Mouse (Mus musculus) CD4-positive, CD25-positive, alpha-beta regulatory T cell, adult 2 months (primary cell): Measurements from ENCODE around the gene Wdr3.

Experiments
- DNase-seq: peaks from one replicate; pipeline ENCODE4 v3.0.0-alpha.2; 2012; ENCODE audit warnings: low read depth, low spot score

Gene Wdr3

GRCm38 (mm10) chr3:100162315-100163105 is at the start of gene Wdr3, which contains the start of gene Gdap2:
Wdr3 (minus strand) TSS chr3:100162407.
Gdap2 (plus strand) TSS chr3:100162381.
- DNase-seq, result peak; percentile 97

- DNase-seq, result no peak
Measured at GRCm38 (mm10) chr3:100206973-100207372, 44.8 kb upstream of the Wdr3 start.

GRCm38 (mm10) chr3:100201554-100201953 is 39.3 kb upstream of the Wdr3 start:
- DNase-seq, result no peak

- no peak for DNase-seq
Measured at GRCm38 (mm10) chr3:100194210-100194609, 32.0 kb upstream of the Wdr3 start.

- no peak for DNase-seq
Measured at GRCm38 (mm10) chr3:100189861-100190260, 27.7 kb upstream of the Wdr3 start.

- DNase-seq, result peak; percentile 61
Measured at GRCm38 (mm10) chr3:100189444-100189843, 27.2 kb upstream of the Wdr3 start.

GRCm38 (mm10) chr3:100180471-100180870 is 18.3 kb upstream of the Wdr3 start:
- no peak for DNase-seq

GRCm38 (mm10) chr3:100176031-100176430 is 13.8 kb upstream of the Wdr3 start:
- DNase-seq, result no peak

- no peak for DNase-seq
Measured at GRCm38 (mm10) chr3:100164991-100165390, 2.8 kb upstream of the Wdr3 start.

- DNase-seq, result no peak
Measured at GRCm38 (mm10) chr3:100163556-100163955, 1.3 kb upstream of the Wdr3 start.

GRCm38 (mm10) chr3:100161665-100162314 is 417 bp downstream of the Wdr3 start:
- no peak for DNase-seq

GRCm38 (mm10) chr3:100160682-100161445 is 1.3 kb downstream of the Wdr3 start:
- DNase-seq, result no peak

GRCm38 (mm10) chr3:100122445-100122844 is 39.8 kb downstream of the Wdr3 start:
- no peak for DNase-seq

GRCm38 (mm10) chr3:100121961-100122360 is 40.2 kb downstream of the Wdr3 start:
- no peak for DNase-seq

- no peak for DNase-seq
Measured at GRCm38 (mm10) chr3:100118681-100119080, 43.5 kb downstream of the Wdr3 start.

- DNase-seq, result no peak
Measured at GRCm38 (mm10) chr3:100106736-100107135, 55.5 kb downstream of the Wdr3 start.

- DNase-seq, result no peak
Measured at GRCm38 (mm10) chr3:100102386-100103092, 59.7 kb downstream of the Wdr3 start.
